Mouse (Mus musculus): ENCODE data around the gene Gm3755.
"Not testable (repeated sequence)": the region's sequence is repeated elsewhere in the genome, so short reads cannot be mapped to it uniquely, and the experiment has no call there.

DNA sequence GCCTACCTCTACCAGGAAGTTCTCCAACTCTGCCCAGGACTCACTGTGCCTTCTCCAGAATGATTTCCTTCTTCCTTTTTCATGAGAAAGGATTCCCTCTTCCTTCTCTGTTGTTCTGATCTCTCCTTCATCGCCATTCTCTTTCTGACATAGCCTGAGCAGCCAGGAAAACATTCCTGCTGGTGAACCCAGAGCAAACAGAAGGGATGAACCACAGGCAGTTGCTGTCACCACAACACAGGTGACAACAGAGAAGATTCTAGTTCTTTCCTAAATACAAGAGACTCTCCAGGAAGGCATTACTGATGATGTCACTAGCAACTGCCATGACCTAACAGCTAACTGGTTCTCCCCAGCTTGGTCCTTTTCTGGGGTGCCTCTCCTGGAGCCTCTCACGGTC lies at the start of gene Gm3755:
- not testable (repeated sequence) for TF ChIP-seq CTCF (IDR thresholded peaks at IDR 0.05; ENCODE audit: low read depth); EP300 (optimal IDR thresholded peaks at IDR 0.05)

All from stomach, postnatal 0 days (tissue).